Mouse (Mus musculus) C2C12 (cell line): Measurements from ENCODE around the gene Galk2. TPM values are rescaled to one million over a fixed set of nuclear protein-coding genes. Genes with fewer than 3 reads are reported as not detected.

Source experiments
- H3K27me3 ChIP-seq: one replicate; pipeline ENCODE4 v1.6.1; 2011; ENCODE audit not compliant: control insufficient read depth, insufficient read depth, insufficient read length
- H3K36me3 ChIP-seq: one replicate; pipeline ENCODE4 v1.6.1; 2011; ENCODE audit not compliant: control insufficient read depth, insufficient read depth
- H3K4me3 ChIP-seq: one replicate; pipeline ENCODE4 v1.5.1; 2011; ENCODE audit warnings: mild to moderate bottlenecking, control low read depth; ENCODE audit not compliant: poor library complexity, insufficient read depth, severe bottlenecking
- H3K79me2 ChIP-seq: one replicate; pipeline ENCODE4 v1.6.1; 2011; ENCODE audit not compliant: control insufficient read depth, insufficient read depth
- H3K79me3 ChIP-seq: one replicate; pipeline ENCODE4 v1.6.1; 2011; ENCODE audit warnings: low read depth, control low read depth
- H3ac ChIP-seq: one replicate; pipeline ENCODE3; 2011; ENCODE audit warnings: low read depth; ENCODE audit not compliant: control insufficient read depth, insufficient read length
- CEBPB ChIP-seq: IDR thresholded peaks from one replicate; pipeline ENCODE4 v1.6.1; 2011; ENCODE audit warnings: low read depth, mild to moderate bottlenecking, control low read depth, moderate library complexity
- CTCF ChIP-seq: IDR thresholded peaks from one replicate; pipeline ENCODE4 v1.5.1; 2011; ENCODE audit not compliant: control insufficient read depth, insufficient read depth, insufficient read length
- FOSL1 ChIP-seq: IDR thresholded peaks from one replicate; pipeline ENCODE4 v1.8.0; 2011; ENCODE audit warnings: mild to moderate bottlenecking, low read length; ENCODE audit not compliant: poor library complexity, insufficient read depth, severe bottlenecking
- MAX ChIP-seq: IDR thresholded peaks from one replicate; pipeline ENCODE4 v1.6.1; 2011; ENCODE audit warnings: mild to moderate bottlenecking, control low read depth
- MYOD1 ChIP-seq: IDR thresholded peaks from one replicate; pipeline ENCODE4 v1.6.1; 2011; ENCODE audit warnings: low read depth; ENCODE audit not compliant: control insufficient read depth, insufficient read length
- MYOG ChIP-seq: IDR thresholded peaks from one replicate; pipeline ENCODE4 v1.6.1; 2011; ENCODE audit not compliant: control insufficient read depth, insufficient read length; ENCODE audit errors: extremely low read depth
- USF1 ChIP-seq: IDR thresholded peaks from one replicate; pipeline ENCODE4 v1.6.1; 2011; ENCODE audit warnings: low read depth, mild to moderate bottlenecking, control low read depth, moderate library complexity
- polyA plus RNA-seq: library from polyadenylated mRNA; unstranded; fragments of >200 nt; fragmentation: generic; extraction: Trizol; gene quantifications from one replicate; pipeline ENCODE4 v1.2.1, GENCODE M21; 2012; ENCODE audit warnings: missing spikeins

The Galk2 gene
- polyA plus RNA-seq, 1 experiment = 21.2 TPM

DNA sequence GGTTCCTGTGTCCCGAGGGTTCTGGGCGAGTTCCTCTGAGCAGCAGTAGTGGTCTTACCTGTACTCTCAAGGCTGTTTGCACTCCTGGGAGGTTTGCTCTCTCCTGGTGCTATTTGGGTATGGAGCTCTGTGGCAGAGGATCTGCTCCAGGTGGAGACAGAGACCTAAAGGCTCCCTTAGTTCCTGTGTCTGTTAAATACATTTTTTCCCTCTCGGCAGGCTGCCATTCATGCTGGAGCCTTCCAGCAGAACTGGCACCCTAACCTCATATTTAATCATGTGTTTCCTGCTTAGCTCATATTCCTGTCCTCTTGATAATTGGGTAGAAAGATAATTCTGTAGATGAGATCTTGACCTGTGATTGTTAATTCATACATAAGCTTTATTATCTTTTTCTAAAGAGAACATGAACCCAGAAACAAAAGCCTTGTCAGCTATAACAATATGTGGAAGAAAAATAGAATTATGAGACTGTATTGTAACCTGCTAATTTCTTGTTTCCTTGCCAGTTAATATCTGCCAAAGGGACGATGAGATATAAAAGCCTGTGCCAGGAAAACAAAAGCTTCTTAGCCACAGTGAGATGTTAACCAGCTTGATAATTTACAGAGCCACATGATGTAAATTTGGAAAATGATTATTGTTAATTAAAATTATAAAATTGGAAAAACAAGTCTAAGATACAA, 27.1 kb downstream of the Galk2 start:
- H3K79me3 ChIP-seq = peaks cover 3% of the 10 kb centered on the region
- no peak overlapping the region for H3K4me3 ChIP-seq
- no peaks in the 10 kb centered on the region for H3K27me3 ChIP-seq
- H3K79me2 ChIP-seq = no peaks in the 10 kb centered on the region
- no peak for TF ChIP-seq MYOD1
- TF ChIP-seq CEBPB = no peak
- no peak for TF ChIP-seq CTCF
- no peak for TF ChIP-seq FOSL1
- no peak for TF ChIP-seq MYOG
- no peak for TF ChIP-seq USF1
- TF ChIP-seq MAX = no peak
- peaks cover 13% of the 10 kb centered on the region for H3K36me3 ChIP-seq
- H3ac ChIP-seq = no peak overlapping the region

DNA sequence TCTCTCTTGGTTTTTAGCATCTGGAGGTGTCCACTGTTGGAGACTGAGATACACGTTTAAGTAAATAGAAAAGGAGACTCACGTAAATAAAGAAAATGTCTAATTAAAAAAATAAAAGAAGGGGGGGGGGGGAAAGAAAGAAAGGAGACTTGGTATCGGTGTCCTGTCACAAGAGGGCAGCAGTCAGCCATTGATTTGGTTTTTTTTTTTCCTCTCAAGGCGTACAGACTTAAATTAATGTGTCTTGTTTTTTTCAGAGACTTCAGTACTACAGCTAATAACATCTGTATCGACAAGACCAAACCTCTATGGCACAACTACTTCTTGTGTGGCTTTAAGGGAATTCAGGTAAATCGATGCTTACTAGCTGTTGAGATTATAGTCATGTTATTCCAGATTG, 34.2 kb downstream of the Galk2 start:
- H3ac ChIP-seq = no peak overlapping the region
- H3K27me3 ChIP-seq = no peaks in the 10 kb centered on the region
- H3K4me3 ChIP-seq = no peak overlapping the region
- peaks cover 9% of the 10 kb centered on the region for H3K79me3 ChIP-seq
- peaks cover 40% of the 10 kb centered on the region for H3K36me3 ChIP-seq
- H3K79me2 ChIP-seq = peaks cover 30% of the 10 kb centered on the region
- no peak for TF ChIP-seq CEBPB
- no peak for TF ChIP-seq CTCF
- no peak for TF ChIP-seq FOSL1
- TF ChIP-seq MYOG = no peak
- no peak for TF ChIP-seq USF1
- no peak for TF ChIP-seq MAX
- no peak for TF ChIP-seq MYOD1

DNA sequence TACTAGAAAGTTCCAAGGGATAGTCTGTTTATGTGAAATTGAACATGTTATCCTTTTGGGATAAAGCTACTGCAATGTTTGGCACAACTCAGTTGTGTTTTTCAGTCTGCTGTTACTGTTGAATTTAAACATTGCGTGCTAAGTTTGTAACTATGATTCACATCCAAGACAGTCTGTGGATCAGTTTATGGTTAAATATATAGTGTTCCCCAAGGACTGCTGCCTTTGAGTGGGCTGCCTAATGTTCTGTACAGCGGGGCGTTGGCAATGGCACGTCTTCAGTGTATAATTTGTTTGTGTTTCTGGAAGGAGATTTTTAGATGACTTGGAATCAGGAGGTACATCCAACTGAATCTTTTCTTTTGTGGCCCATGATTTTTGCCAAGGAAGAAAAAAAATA, 36.2 kb downstream of the Galk2 start:
- TF ChIP-seq USF1 = no peak
- no peak for TF ChIP-seq CEBPB
- no peak for TF ChIP-seq FOSL1
- TF ChIP-seq CTCF = no peak
- no peak for TF ChIP-seq MYOG
- TF ChIP-seq MYOD1 = no peak
- TF ChIP-seq MAX = no peak
- H3K27me3 ChIP-seq = no peaks in the 10 kb centered on the region
- H3K4me3 ChIP-seq = no peak overlapping the region
- peaks cover 30% of the 10 kb centered on the region for H3K79me2 ChIP-seq
- H3ac ChIP-seq = no peak overlapping the region
- peaks cover 11% of the 10 kb centered on the region for H3K79me3 ChIP-seq
- peaks cover 40% of the 10 kb centered on the region for H3K36me3 ChIP-seq

DNA sequence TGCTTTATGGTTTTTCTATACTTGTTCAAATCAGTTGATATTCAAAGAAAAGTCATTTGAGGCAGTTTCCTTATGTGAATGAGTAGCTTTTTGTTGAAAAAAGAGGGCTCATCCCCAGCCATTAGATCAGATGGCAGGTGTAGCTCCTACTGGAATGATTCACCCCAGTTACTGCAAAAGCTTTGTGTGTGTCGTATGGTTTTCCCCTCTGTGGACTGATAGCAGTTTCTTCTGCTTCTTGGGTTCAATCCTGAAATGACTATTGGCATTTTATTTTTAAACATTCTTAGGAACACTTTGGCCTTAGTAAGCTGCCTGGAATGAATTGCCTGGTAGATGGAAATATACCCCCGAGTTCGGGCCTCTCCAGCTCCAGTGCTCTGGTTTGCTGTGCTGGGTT, 37.4 kb downstream of the Galk2 start:
- H3ac ChIP-seq = no peak overlapping the region
- H3K36me3 ChIP-seq = peaks cover 44% of the 10 kb centered on the region
- no peak for TF ChIP-seq CTCF
- TF ChIP-seq FOSL1 = no peak
- no peak for TF ChIP-seq MAX
- no peak for TF ChIP-seq CEBPB
- no peak for TF ChIP-seq MYOG
- TF ChIP-seq MYOD1 = no peak
- TF ChIP-seq USF1 = no peak
- no peak overlapping the region for H3K4me3 ChIP-seq
- peaks cover 30% of the 10 kb centered on the region for H3K79me2 ChIP-seq
- no peaks in the 10 kb centered on the region for H3K27me3 ChIP-seq
- H3K79me3 ChIP-seq = peaks cover 11% of the 10 kb centered on the region

DNA sequence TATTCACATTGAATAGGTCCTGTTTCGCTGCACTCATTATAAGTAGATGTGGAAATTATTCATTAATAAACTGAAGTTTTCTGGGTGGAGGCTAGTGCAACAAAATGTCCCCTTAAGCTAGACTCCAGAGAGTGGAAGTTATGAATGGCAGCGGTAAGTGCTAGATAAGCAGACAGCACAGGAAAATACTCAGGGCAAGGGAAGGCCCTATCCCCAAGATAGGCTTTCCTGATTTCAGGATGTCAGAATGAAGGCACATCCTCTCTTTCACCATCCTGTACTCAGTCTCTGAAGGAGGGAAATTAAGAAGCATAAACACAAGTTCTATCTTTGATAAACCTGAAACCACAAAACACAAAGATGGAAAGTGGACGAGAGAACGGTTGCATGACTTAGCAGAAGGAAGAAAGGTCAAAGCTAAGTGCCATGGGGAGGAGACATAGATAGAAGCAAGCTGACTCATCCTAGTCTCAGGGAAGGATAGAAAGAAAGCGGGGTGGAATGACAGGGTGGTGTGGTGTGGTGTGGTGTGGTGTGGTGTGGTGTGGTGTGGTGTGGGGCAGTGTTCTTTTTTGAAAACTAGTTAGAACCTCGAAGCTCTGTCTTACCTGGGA, 42.0 kb downstream of the Galk2 start:
- H3K27me3 ChIP-seq = no peaks in the 10 kb centered on the region
- peaks cover 11% of the 10 kb centered on the region for H3K79me2 ChIP-seq
- peaks cover 12% of the 10 kb centered on the region for H3K79me3 ChIP-seq
- H3ac ChIP-seq = no peak overlapping the region
- peaks cover 66% of the 10 kb centered on the region for H3K36me3 ChIP-seq
- no peak for TF ChIP-seq MYOD1
- no peak for TF ChIP-seq CTCF
- no peak for TF ChIP-seq MYOG
- TF ChIP-seq USF1 = no peak
- TF ChIP-seq MAX = no peak
- TF ChIP-seq FOSL1 = peak; percentile 12
- TF ChIP-seq CEBPB = peak; percentile 5
- H3K4me3 ChIP-seq = no peak overlapping the region
